Mouse (Mus musculus): Measurements from ENCODE around the gene Fmr1. TPM values are rescaled to one million over a fixed set of nuclear protein-coding genes. Genes with fewer than 3 reads are reported as not detected.

Gene Fmr1
- polyA plus RNA-seq (2012; rRNA removed) = 49.9 and 54.3 TPM in 2 replicates

DNA sequence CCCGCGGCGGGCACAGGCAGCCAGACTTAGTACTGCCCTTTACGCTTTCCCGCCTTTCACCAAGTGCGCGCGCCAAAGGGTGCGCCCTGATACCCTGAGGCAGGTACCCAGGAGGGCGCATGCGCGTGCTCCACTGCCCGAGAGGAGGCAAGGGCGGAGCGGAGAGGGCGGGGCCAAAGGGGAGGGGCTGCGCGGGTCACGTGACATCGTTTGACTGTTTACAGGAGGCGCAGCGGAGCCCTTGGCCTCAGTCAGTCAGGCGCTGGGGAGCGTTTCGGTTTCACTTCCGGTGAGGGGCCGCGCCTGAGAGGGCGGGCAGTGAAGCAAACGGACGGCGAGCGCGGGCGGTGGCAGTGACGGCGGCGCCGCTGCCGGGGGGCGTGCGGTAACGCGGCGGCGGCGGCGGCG, at the start of gene Fmr1:
TSS of gene Fmr1 (plus strand) at position 209 of the 408 bp plus-strand sequence.

DNA sequence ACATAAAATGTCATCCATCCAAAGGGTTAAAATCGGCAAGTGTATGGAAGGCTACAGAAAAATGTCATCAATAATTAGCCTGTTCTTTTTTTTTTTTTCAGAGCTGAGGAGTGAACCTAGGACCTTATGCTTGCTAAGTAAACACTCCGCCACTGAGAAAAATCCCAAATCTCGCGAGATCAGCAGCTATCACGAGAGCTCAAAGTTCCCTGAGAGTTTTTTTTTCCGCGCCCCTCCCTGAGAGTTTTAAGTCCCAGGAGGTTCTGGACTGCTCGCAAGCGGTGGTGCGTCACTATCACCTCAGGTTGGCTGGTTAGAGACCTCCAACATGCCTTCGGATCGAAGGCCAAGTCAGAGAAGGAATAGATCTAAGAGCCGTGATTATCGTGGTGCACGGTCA, 83.3 kb downstream of the Fmr1 start, which contains the start of gene Fmr1nb:
TSS of gene Fmr1nb (plus strand) at position 234 of the 400 bp plus-strand sequence.

Other genes starting within 250 kb of the Fmr1 start
- gene Fmr1nb, start 83.3 kb downstream of the Fmr1 start, polyA plus RNA-seq (2012; rRNA removed) = 0.07 and 0.16 TPM in 2 replicates
- 0.64 and 0.70 TPM in 2 replicates for gene Gm14698, start 142.6 kb downstream of the Fmr1 start, polyA plus RNA-seq (2012; rRNA removed)
- gene Gm6812, start 214.5 kb downstream of the Fmr1 start, polyA plus RNA-seq (2012; rRNA removed) = not detected in 2 replicates

All from central nervous system, embryonic 14 days (tissue).